Mouse (Mus musculus) fibroblast of lung, adult 2 months (primary cell): ENCODE data around the gene Kcnk12.
A peak's percentile ranks its signal among the peaks of the same experiment; 100 is the strongest.

Source experiments
- DNase-seq: peaks from one replicate; pipeline ENCODE4 v3.0.0-alpha.2; 2011; ENCODE audit warnings: low read depth

Kcnk12 gene

GRCm38 (mm10) chr17:87785721-87786120, 12.1 kb downstream of the Kcnk12 start:
- DNase-seq = no peak

DNA sequence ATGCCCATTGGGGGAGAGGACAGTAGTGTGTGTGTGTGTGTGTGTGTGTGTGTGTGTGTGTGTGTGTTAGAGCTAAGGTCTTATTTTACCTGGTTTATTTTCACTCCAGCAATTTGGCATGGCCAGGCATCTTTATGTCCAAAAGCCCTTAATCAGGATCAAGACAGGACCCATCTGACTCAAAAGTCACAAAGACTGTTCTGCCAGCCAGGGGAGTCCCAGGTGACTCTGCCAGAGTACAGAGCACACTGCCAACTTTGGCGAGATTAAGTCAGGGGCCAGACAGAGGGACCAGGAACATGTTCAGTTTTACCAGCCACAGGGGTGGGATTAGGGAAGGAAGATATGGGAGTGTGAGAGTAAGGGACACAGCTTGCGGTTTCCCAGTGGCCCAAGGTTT, 12.9 kb downstream of the Kcnk12 start:
- no peak for DNase-seq

DNA sequence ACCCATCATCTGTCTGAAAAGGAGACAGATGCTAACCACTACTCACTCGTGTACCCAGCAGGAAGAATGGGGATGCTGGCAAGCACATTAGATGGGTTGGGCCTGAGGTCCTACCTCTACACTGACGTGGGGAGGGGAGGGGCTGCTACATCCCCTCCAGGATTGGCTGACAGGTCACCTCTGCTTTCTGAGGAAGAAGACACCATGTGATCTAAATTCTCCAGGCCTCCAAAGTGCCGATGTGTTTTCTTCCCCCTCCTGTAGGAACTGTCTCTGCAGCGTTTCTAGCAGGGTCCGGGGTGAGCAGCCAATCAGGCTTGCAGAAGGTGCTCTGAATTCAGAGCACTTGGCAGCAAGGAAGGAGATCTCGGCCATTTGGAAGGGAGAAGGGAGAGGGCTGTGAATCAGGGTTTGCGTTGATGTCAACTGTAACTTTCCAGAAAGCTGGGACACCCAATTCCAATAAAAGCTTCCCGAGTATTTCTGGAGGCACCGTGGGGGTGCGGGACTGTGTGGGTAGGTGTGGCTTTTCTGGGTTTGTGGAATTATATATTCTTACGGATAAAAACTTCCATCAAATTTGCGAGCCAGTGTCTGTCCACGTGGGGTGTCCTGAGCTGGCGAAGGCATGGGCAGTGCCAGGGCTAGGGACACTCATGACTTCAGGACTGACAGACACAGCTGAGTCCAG, 13.5 kb downstream of the Kcnk12 start:
- no peak for DNase-seq

GRCm38 (mm10) chr17:87781244-87781643, 16.6 kb downstream of the Kcnk12 start:
- DNase-seq = no peak

DNA sequence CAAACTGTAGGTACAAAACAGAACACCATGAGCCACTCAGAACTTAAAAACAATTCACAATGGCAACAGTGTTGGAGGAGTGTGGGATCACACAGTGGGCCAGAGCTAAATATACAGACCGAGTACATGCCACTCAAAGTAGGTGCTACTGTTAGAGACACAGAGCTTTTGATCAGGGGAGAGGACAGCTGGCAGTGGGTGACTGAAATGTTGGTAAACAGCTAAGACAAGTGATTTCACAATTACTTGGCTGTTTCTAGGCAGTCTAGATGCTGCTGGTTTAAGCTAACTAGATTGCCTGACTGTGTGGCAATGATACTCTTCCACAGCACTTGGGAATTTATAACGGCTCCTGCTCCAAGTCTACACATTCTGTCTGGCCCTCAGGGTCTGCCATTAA, 17.6 kb downstream of the Kcnk12 start:
- DNase-seq = no peak

DNA sequence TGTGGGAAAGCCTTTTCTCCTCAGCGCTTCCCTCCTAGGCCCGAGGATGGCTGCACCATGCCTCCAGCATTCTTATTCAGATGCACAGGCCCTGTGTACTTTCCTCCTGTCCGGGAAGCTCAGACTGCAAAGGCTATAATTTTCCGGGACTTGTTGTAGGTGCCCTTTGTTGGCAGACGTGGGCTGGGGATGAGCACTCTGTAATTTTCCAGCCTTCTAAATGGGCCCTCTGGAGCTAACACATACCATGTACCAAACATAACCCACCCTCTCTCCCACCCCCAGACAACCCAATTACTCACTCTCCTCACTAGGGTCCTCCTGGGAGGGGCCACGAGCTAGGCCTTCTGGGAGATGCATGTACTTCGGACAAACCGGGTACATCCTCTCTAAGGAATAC, 22.8 kb downstream of the Kcnk12 start:
- DNase-seq = no peak

GRCm38 (mm10) chr17:87773175-87773574, 24.6 kb downstream of the Kcnk12 start:
- no peak for DNase-seq

DNA sequence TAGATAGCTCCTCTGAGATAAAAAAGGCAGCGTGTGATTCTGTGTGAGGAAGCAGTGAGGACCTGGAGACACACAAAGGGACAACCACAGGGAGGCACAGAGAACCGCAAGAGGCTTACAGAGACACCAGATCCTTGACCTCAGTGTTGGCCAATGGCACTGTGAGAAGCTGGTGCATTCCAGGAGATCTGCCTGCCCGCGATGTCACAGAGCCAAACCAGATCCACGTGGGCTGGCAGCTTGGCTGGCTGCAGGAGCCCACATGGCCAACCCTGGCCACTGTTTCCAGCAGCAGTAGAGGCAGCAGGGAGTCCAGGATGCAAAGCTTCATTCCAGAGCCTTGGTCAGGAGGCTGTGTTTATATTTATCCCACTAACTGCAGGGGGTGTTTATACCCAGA, 27.0 kb downstream of the Kcnk12 start:
- DNase-seq = peak; percentile 51

GRCm38 (mm10) chr17:87766888-87767287, 30.9 kb downstream of the Kcnk12 start:
- DNase-seq = no peak

- DNase-seq = no peak
Measured at GRCm38 (mm10) chr17:87765031-87765430, 32.8 kb downstream of the Kcnk12 start.

DNA sequence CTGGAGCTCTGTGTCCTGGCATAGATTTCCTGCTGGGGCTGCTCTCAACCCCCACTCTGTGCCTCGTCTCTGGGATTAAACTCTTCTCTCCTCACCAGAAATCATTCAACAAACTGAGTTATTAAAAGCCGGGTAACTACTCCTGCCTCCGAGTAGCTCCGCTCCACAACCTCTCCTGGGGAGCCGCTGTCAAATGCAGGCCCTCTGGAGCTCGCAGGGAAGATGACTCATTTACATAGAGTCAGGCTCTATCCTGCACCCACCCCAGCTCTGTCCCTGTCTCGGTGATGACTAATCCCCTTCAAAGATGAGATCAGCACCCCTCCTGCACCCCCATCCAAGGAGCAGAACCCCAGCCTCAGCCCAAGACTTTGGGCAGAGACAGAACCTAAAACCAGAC, 34.6 kb downstream of the Kcnk12 start:
- peak; percentile 17 for DNase-seq

GRCm38 (mm10) chr17:87760315-87760714, 37.5 kb downstream of the Kcnk12 start:
- no peak for DNase-seq

GRCm38 (mm10) chr17:87745926-87746888, 51.6 kb downstream of the Kcnk12 start:
- DNase-seq = no peak

GRCm38 (mm10) chr17:87744985-87745925, 52.5 kb downstream of the Kcnk12 start:
- no peak for DNase-seq

DNA sequence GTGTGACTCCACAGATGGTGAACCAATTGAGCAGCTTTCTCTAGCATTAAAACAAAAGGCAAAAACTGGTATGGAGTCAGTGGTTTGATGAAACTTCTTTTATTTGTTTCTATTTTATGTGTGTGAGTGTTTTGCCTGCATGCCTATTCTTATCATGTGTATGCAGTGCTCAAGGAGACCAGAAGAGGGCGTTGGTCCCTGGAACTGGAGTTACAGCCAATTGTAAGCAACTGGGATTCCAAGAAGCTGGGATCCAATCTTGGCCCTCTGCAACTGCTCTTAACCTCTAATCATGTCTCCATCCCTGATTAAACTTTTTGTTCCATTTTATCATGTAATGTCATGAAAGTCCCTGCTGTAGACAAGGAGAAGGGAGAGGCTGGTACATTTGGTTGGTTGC, 58.0 kb downstream of the Kcnk12 start:
- DNase-seq = no peak

- no peak for DNase-seq
Measured at GRCm38 (mm10) chr17:87737144-87737543, 60.6 kb downstream of the Kcnk12 start.

GRCm38 (mm10) chr17:87734471-87734870, 63.3 kb downstream of the Kcnk12 start:
- no peak for DNase-seq

GRCm38 (mm10) chr17:87731962-87732361, 65.8 kb downstream of the Kcnk12 start:
- DNase-seq = no peak

- no peak for DNase-seq
Measured at GRCm38 (mm10) chr17:87726489-87727356, 71.1 kb downstream of the Kcnk12 start.

DNA sequence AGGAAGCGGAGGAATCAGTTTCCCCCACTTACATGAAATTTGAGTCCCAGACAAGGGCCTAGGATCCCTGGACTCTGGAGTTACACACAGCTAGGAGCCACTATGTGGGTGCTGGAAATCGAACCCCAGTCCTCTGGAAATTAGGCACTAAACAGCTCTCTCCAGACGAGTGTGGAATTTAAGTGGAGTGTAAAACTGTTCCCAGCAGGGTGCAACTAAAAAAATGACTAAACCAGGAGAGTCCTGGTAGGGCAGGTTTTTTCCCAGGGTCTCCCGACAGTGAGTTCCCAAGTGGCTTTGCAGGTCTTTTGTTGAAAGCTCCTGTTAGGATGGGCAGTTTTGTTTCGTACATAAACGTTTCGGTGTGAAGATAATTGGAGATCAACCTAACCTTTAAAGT, 73.1 kb downstream of the Kcnk12 start:
- DNase-seq = no peak

DNA sequence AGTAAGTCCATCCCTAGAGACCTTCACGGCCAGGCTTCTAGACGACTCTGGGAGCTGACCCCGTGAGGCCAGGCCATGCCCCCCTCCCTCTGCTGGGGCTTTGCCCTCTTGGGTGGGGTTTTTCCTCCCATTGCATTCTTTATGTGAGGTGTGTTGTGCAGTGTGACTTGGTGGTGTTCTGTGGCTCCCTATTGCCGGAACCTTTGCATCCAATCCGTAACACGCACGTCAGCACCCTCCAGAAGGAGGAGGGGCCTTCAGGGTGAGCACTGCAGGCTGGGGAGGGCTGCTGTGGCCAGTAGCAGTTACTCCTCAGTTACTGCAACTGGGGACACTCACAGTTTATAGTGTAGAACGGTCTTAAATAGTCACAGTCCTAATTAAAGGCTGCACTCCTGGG, 97.7 kb downstream of the Kcnk12 start:
- no peak for DNase-seq
